Mouse (Mus musculus) adrenal gland, adult 10 weeks (tissue): ENCODE data around the gene Maoa. TPM values are rescaled to one million over a fixed set of nuclear protein-coding genes. Genes with fewer than 3 reads are reported as not detected.

Source experiments
- polyA plus RNA-seq: library from polyadenylated mRNA; stranded (reverse); fragments of 350-450 nt; fragmentation: Illumina TruSeq; extraction: RNeasy Lipid Tissue Mini Kit (QIAGEN cat#74804); gene quantifications from one replicate; pipeline ENCODE4 v1.2.3, GENCODE M21; 2014; ENCODE audit warnings: low read depth, low replicate concordance

The Maoa gene
- 96.9 TPM for polyA plus RNA-seq

GRCm38 (mm10) chrX:16619034-16619929 lies at the start of gene Maoa:
Gene Maoa (plus strand): TSS chrX:16619698.

Other genes starting within 250 kb of the Maoa start
- gene Cypt1, start 96.8 kb upstream of the Maoa start, polyA plus RNA-seq: not detected
- 77.5 TPM for gene Maob, start 197.7 kb downstream of the Maoa start, polyA plus RNA-seq